Mouse (Mus musculus) retina, adult 2 months (tissue): ENCODE results near the gene Asprv1.
A peak's percentile ranks its signal among the peaks of the same experiment; 100 is the strongest.

Source experiments
- DNase-seq: peaks from one replicate; pipeline ENCODE4 v3.0.0-alpha.2; 2012; ENCODE audit warnings: low read depth, low spot score

Gene Asprv1

DNA sequence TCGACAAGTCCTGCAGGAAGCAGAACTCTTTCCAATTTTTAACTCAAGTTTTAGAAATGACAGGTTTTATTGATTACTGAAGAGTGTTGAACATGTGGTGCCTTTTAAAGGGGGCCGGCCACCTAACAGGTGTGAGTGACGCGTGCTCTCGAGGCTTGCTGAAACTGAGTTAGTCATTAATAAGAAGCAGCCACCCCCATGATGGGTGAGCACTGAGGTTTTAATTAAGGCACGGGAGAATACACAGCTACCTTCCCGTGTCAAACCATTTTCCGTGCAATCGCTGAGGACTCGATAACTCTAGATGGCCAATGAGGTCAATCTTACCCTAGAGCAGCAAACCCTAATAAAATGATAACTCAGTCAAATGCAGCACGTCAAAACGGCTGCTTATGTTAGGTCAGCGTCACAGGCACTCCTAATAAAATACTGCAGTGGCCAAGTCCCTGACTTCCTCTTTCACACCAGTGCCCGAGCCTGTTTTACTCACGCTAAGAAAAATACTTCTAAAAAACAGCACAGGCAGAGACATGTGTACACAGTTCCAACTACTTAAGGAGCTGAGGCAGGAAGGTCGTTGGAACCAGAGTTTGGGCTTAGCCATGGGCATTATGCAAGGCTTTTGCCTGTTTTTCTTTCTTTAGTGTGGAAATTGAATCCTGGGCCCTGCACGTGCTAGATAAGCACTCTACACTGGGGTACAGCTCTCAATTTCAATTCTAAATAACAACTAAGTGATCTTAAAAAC lies 37.8 kb downstream of the Asprv1 start:
- no peak for DNase-seq

DNA sequence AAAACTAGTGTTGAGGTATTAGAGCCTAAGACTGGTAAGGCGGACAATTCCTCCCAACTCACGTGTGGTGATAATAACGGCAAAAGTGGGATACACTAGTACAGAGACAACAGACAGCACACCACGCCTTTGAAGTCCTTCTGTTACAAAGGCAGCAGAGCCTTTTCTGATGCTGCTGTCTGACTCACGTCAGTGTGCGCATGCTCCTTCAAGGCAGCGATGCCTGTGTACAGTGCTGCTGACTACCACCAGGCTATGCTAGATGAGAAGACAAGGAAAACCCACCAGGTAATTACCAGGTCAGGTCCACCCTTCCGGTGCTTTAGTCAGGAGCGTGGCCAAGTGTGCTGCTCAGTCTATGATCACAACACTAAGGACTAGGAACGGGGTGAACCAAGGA lies 39.1 kb downstream of the Asprv1 start:
- no peak for DNase-seq

DNA sequence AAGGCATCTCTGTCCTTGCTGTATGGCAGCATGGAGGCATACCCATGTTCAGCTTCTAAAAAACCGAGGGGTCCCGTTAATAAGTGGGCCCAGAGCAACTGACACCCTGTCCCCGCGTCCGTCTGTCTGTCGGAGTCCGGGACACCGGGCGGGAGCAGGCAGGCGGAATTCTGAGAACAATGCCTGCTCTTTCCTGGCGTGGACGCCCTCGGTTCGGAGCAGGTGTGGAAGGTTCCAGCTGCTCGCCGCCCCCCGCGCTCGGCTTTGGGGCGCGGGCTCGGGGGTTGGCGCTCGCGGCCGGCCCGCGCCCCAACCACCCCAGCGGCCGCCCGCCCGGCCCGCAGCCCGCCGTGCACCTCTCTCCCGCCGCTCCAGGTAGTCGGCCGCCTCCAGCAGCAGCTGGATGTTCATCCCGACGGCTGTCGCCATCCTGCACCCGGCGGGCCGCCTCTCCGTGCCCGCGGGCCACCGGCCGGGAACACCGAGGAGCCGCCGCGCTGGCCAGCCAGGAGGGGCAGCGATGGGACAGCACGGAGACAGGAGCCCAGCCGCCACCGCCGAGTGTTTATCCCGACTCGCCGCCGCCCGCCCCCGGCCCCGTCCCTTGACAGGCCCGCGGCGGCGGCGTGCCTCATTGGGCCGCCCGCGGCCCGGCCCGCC lies 40.7 kb downstream of the Asprv1 start, which contains the start of gene Mxd1:
Mxd1 (minus strand) TSS at position 582 of the 660 bp plus-strand sequence.
- DNase-seq: no peak

DNA sequence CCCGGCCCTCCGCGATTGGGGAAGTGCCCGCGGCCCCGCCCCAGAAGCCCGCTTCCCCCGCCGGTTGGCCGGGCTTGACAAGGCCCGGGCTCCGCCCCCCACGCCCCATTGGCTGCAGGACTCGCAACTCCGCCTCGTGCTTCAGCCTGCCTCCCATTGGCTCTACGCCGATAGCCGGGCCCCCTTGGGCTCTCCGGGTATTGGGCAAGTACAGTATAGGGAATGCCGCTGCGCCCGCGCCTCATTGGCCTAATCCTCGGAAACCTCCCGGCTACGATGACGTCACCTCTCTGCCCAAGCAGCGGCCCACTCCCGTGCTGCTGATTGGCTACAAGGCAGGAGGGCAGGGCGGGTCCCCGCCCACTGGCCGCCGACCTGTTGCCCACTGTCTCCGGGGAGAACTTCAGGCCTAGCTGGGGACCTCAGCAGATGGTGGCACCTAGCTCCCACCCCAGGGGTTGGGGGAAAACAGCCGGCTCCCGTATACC lies 41.3 kb downstream of the Asprv1 start:
- peak; percentile 96 for DNase-seq

DNA sequence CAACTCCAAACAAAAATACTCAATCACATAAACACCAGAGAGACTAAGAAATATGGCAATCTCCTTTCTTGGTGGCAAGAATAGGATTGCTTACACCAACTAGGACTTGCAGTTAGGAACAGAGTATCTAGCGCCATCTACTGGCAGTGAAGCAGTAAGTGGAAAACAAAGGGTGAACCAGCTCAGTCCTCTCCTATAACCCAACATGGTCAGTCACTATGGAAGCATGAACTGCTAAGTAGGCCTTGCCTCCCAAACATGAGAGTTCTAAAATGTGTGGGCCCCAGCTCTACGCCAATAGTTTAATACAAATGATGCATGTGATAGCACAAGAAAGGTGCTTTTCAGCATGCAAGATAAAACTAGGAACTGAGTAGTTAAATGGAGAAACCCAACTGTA lies 42.9 kb downstream of the Asprv1 start:
- DNase-seq: peak; percentile 65

DNA sequence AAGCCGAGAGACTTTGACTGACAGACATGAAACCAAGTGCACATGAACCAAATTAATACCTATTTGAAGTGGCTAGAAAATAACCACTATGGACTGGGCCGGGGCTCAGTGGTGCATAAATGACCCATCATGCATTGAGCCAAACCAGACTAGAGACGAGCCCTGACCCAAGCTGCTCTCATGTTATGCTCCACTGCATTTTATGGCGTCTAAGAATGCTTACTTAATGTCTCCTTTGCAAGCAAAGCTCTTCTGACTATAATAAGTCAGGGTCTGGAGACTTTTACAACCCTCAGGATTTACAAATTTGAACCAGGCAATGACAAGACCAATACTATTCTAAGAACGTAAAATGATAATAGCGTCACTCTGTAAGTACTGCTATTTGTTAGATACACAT lies 50.4 kb downstream of the Asprv1 start:
- no peak for DNase-seq
